Mouse (Mus musculus) C2C12 (cell line): ENCODE measurements around the gene Cct3. TPM values are rescaled to one million over a fixed set of nuclear protein-coding genes. Genes with fewer than 3 reads are reported as not detected.

Source experiments
- H3K27me3 ChIP-seq: one replicate; pipeline ENCODE4 v1.6.1; 2011; ENCODE audit not compliant: control insufficient read depth, insufficient read depth, insufficient read length
- H3K36me3 ChIP-seq: one replicate; pipeline ENCODE4 v1.6.1; 2011; ENCODE audit not compliant: control insufficient read depth, insufficient read depth
- H3K4me3 ChIP-seq: one replicate; pipeline ENCODE4 v1.5.1; 2011; ENCODE audit warnings: mild to moderate bottlenecking, control low read depth; ENCODE audit not compliant: poor library complexity, insufficient read depth, severe bottlenecking
- H3K79me2 ChIP-seq: one replicate; pipeline ENCODE4 v1.6.1; 2011; ENCODE audit not compliant: control insufficient read depth, insufficient read depth
- H3K79me3 ChIP-seq: one replicate; pipeline ENCODE4 v1.6.1; 2011; ENCODE audit warnings: low read depth, control low read depth
- H3ac ChIP-seq: one replicate; pipeline ENCODE3; 2011; ENCODE audit warnings: low read depth; ENCODE audit not compliant: control insufficient read depth, insufficient read length
- CEBPB ChIP-seq: IDR thresholded peaks from one replicate; pipeline ENCODE4 v1.6.1; 2011; ENCODE audit warnings: low read depth, mild to moderate bottlenecking, control low read depth, moderate library complexity
- CTCF ChIP-seq: IDR thresholded peaks from one replicate; pipeline ENCODE4 v1.5.1; 2011; ENCODE audit not compliant: control insufficient read depth, insufficient read depth, insufficient read length
- FOSL1 ChIP-seq: IDR thresholded peaks from one replicate; pipeline ENCODE4 v1.8.0; 2011; ENCODE audit warnings: mild to moderate bottlenecking, low read length; ENCODE audit not compliant: poor library complexity, insufficient read depth, severe bottlenecking
- MAX ChIP-seq: IDR thresholded peaks from one replicate; pipeline ENCODE4 v1.6.1; 2011; ENCODE audit warnings: mild to moderate bottlenecking, control low read depth
- MYOD1 ChIP-seq: IDR thresholded peaks from one replicate; pipeline ENCODE4 v1.6.1; 2011; ENCODE audit warnings: low read depth; ENCODE audit not compliant: control insufficient read depth, insufficient read length
- MYOG ChIP-seq: IDR thresholded peaks from one replicate; pipeline ENCODE4 v1.6.1; 2011; ENCODE audit not compliant: control insufficient read depth, insufficient read length; ENCODE audit errors: extremely low read depth
- USF1 ChIP-seq: IDR thresholded peaks from one replicate; pipeline ENCODE4 v1.6.1; 2011; ENCODE audit warnings: low read depth, mild to moderate bottlenecking, control low read depth, moderate library complexity
- polyA plus RNA-seq: library from polyadenylated mRNA; unstranded; fragments of >200 nt; fragmentation: generic; extraction: Trizol; gene quantifications from one replicate; pipeline ENCODE4 v1.2.1, GENCODE M21; 2012; ENCODE audit warnings: missing spikeins

Gene Cct3
- polyA plus RNA-seq, 1 experiment: 628 TPM

- Histone ChIP-seq H3K4me3 (no peak overlapping the region), H3K79me2 (no peaks in the 10 kb centered on the region), H3ac (no peak overlapping the region), H3K36me3 (peaks cover 95% of the 10 kb centered on the region), H3K79me3 (no peaks in the 10 kb centered on the region), H3K27me3 (no peaks in the 10 kb centered on the region)
- TF ChIP-seq CTCF (no peak), MAX (no peak), MYOG (no peak)
These were observed 56.0 kb downstream of the Cct3 start for GRCm38 (mm10) chr3:88352907-88353306.

- Histone ChIP-seq H3ac (no peak overlapping the region), H3K79me2 (no peaks in the 10 kb centered on the region), H3K79me3 (no peaks in the 10 kb centered on the region), H3K27me3 (no peaks in the 10 kb centered on the region), H3K36me3 (peaks cover 94% of the 10 kb centered on the region), H3K4me3 (no peak overlapping the region)
- TF ChIP-seq CTCF (no peak), MYOG (no peak), MAX (no peak), CEBPB (no peak), MYOD1 (no peak), FOSL1 (no peak), USF1 (no peak)
These were observed 57.7 kb downstream of the Cct3 start for GRCm38 (mm10) chr3:88354396-88355165.

GRCm38 (mm10) chr3:88359584-88359983 is 62.7 kb downstream of the Cct3 start:
- H3K36me3 ChIP-seq: peaks cover 77% of the 10 kb centered on the region

GRCm38 (mm10) chr3:88359989-88360388 is 63.1 kb downstream of the Cct3 start:
- H3K4me3 ChIP-seq: no peak overlapping the region
- H3K27me3 ChIP-seq: no peaks in the 10 kb centered on the region
- no peak overlapping the region for H3ac ChIP-seq
- H3K36me3 ChIP-seq: peaks cover 73% of the 10 kb centered on the region
- no peaks in the 10 kb centered on the region for H3K79me2 ChIP-seq
- TF ChIP-seq CEBPB (no peak), FOSL1 (no peak), MYOD1 (no peak), CTCF (no peak), MYOG (no peak), MAX (no peak), USF1 (no peak)
- no peaks in the 10 kb centered on the region for H3K79me3 ChIP-seq

More at GRCm38 (mm10) chr3:88359584-88359983, 62.7 kb downstream of the Cct3 start:
- Histone ChIP-seq H3K4me3 (no peak overlapping the region), H3K79me2 (no peaks in the 10 kb centered on the region), H3ac (no peak overlapping the region), H3K27me3 (no peaks in the 10 kb centered on the region), H3K79me3 (no peaks in the 10 kb centered on the region)
- no peak for TF ChIP-seq MAX
- TF ChIP-seq MYOG: no peak
- no peak for TF ChIP-seq CTCF
- no peak for TF ChIP-seq USF1

- no peaks in the 10 kb centered on the region for H3K79me3 ChIP-seq
- TF ChIP-seq FOSL1 (no peak), MYOG (no peak), CTCF (no peak), MYOD1 (no peak), MAX (no peak), USF1 (no peak), CEBPB (no peak)
- no peaks in the 10 kb centered on the region for H3K79me2 ChIP-seq
- H3ac ChIP-seq: no peak overlapping the region
- peaks cover 62% of the 10 kb centered on the region for H3K36me3 ChIP-seq
- H3K4me3 ChIP-seq: no peak overlapping the region
- H3K27me3 ChIP-seq: no peaks in the 10 kb centered on the region
These were observed 64.2 kb downstream of the Cct3 start for GRCm38 (mm10) chr3:88361096-88361495.

- H3K4me3 ChIP-seq: no peak overlapping the region
- no peak overlapping the region for H3ac ChIP-seq
- H3K36me3 ChIP-seq: peaks cover 55% of the 10 kb centered on the region
- no peaks in the 10 kb centered on the region for H3K27me3 ChIP-seq
- H3K79me3 ChIP-seq: no peaks in the 10 kb centered on the region
- no peak for TF ChIP-seq USF1
- H3K79me2 ChIP-seq: no peaks in the 10 kb centered on the region
These were observed 64.8 kb downstream of the Cct3 start for GRCm38 (mm10) chr3:88361612-88362313.
